Mouse (Mus musculus): Measurements from ENCODE around the gene Zbtb38.

- TF ChIP-seq POLR2A (IDR thresholded peaks at IDR 0.05; ENCODE audit: borderline replicate concordance, extremely low read depth, low read depth, low read length), result no peak
- TF ChIP-seq CTCF (IDR thresholded peaks at IDR 0.05; ENCODE audit: insufficient read depth, low read length), result no peak
These were observed 42.8 kb upstream of the Zbtb38 start for GRCm38 (mm10) chr9:96795399-96795928.

All from lung, adult 2 months (tissue).